Mouse (Mus musculus) hindbrain, embryonic 15.5 days (tissue): Measurements from ENCODE around the gene Igsf8. TPM values are rescaled to one million over a fixed set of nuclear protein-coding genes. Genes with fewer than 3 reads are reported as not detected.

Experiments used
- ATAC-seq: fragments of 200-750 bp; cut with Nextera tagmentation; 2 replicates; pipeline ENCODE4 v1.8.0; 2017; ENCODE audit warnings: low read depth, moderate number of reproducible peaks, moderate TSS enrichment; ENCODE audit not compliant: low FRiP score
- H3K27ac ChIP-seq: fragments of 300-500 bp; sonication (generic); replicated peaks from 2 replicates; pipeline ENCODE4 v1.5.1; 2015; ENCODE audit warnings: mild to moderate bottlenecking, inconsistent platforms
- H3K27me3 ChIP-seq: fragments of 300-500 bp; sonication (generic); 2 replicates; pipeline ENCODE4 v1.6.1; 2015; ENCODE audit warnings: control low read depth, inconsistent platforms
- H3K36me3 ChIP-seq: fragments of 300-500 bp; sonication (generic); 2 replicates; pipeline ENCODE4 v1.6.1; 2015; ENCODE audit warnings: control low read depth, inconsistent platforms
- H3K4me1 ChIP-seq: fragments of 300-500 bp; sonication (generic); replicated peaks from 2 replicates; pipeline ENCODE4 v1.6.1; 2015; ENCODE audit warnings: control low read depth, inconsistent platforms
- H3K4me2 ChIP-seq: fragments of 300-500 bp; sonication (generic); 2 replicates; pipeline ENCODE4 v1.6.1; 2015; ENCODE audit warnings: moderate library complexity, mild to moderate bottlenecking, inconsistent platforms
- H3K4me3 ChIP-seq: fragments of 300-500 bp; sonication (generic); 2 replicates; pipeline ENCODE4 v1.5.1; 2015; ENCODE audit warnings: mild to moderate bottlenecking, inconsistent platforms
- H3K9ac ChIP-seq: fragments of 300-500 bp; sonication (generic); 2 replicates; pipeline ENCODE4 v1.6.1; 2015; ENCODE audit warnings: inconsistent platforms
- H3K9me3 ChIP-seq: fragments of 300-500 bp; sonication (generic); 2 replicates; pipeline ENCODE4 v1.6.1; 2016; ENCODE audit warnings: control low read depth, inconsistent platforms
- WGBS: fragments of 180-500 bp; shearing (Covaris S2); methylation state at CpG from one replicate; pipeline ENCODE4 v1.1.7; 2015; 5-methylcytosine and 5-hydroxymethylcytosine counted together
- polyA plus RNA-seq: library from polyadenylated mRNA; unstranded; fragments of >200 nt; fragmentation: Nextera tagmentation; extraction: Ambion mirVana; gene quantifications from 2 replicates; pipeline ENCODE4 v1.2.1, GENCODE M21; 2015

Gene Igsf8
- polyA plus RNA-seq, 1 experiment from 2014 or later, result 79.0 TPM

GRCm38 (mm10) chr1:172328461-172328860 lies 67.0 kb downstream of the Igsf8 start:
- WGBS, result 83% methylated on average over 7 of the region's 7 CpGs
- Histone ChIP-seq H3K9ac (0 out of 2 replicates have a peak overlapping the region, but pooled peaks have one; percentile 10), H3K4me3 (peak overlapping the region; percentile 35), H3K27me3 (no peaks in the 10 kb centered on the region), H3K36me3 (no peaks in the 10 kb centered on the region), H3K9me3 (no peaks in the 10 kb centered on the region), H3K4me1 (peaks cover 33% of the 10 kb centered on the region), H3K4me2 (peak overlapping the region; percentile 59), H3K27ac (no peak overlapping the region)
- ATAC-seq, result no peak

GRCm38 (mm10) chr1:172329131-172329530 lies 67.7 kb downstream of the Igsf8 start, which contains the start of gene Kcnj9:
TSS of gene Kcnj9 (minus strand) at chr1:172329318.
- no peaks in the 10 kb centered on the region for H3K9me3 ChIP-seq
- 15% methylated on average over 9 of the region's 9 CpGs for WGBS
- ATAC-seq, result peak; percentile 89
- peaks cover 33% of the 10 kb centered on the region for H3K4me1 ChIP-seq
- H3K36me3 ChIP-seq, result no peaks in the 10 kb centered on the region
- no peaks in the 10 kb centered on the region for H3K27me3 ChIP-seq
- H3K27ac ChIP-seq, result peak within 1 kb of the TSS; percentile 57
- peak within 1 kb of the TSS; percentile 35 for H3K4me3 ChIP-seq
- peak within 1 kb of the TSS; percentile 10; the same call in 1 of the 2 replicates for H3K9ac ChIP-seq
- H3K4me2 ChIP-seq, result peak within 1 kb of the TSS; percentile 59

GRCm38 (mm10) chr1:172329616-172330015 lies 68.2 kb downstream of the Igsf8 start:
- Histone ChIP-seq H3K36me3 (no peaks in the 10 kb centered on the region), H3K27ac (no peak overlapping the region; the same call in 1 of the 2 replicates), H3K9ac (0 out of 2 replicates have a peak overlapping the region, but pooled peaks have one; percentile 10), H3K27me3 (no peaks in the 10 kb centered on the region), H3K4me3 (peak overlapping the region; percentile 35; the same call in 1 of the 2 replicates), H3K4me1 (peaks cover 30% of the 10 kb centered on the region), H3K9me3 (no peaks in the 10 kb centered on the region), H3K4me2 (peak overlapping the region; percentile 59)
- WGBS, result 72% methylated on average over 6 of the region's 6 CpGs
- ATAC-seq, result 0 out of 2 replicates have a peak, but pooled peaks have one; percentile 12

DNA sequence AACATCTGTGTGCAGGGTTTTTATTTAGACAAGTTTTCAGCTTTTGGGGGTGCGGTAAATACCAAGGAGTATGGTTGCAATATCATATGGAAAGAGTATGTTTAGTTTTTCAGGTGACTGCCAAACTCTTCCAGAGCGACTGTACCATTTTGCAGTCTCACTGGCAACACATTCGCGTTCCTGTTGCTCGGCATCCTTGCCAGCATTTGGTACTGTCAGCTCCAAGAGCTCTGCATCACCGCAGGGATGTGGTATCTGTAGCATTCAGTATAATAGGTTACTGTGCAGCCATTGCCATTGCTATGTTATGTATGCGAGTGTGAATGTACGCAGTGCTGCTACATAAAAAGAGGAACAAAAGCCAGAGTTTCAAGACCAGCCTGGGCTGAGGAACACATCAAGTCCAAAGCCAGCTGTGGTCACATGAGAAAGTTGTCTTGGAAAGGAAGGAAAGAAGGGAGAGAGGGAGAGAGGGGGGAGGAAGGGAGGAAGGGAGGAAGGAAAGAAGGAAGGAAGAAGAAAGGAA lies 70.0 kb downstream of the Igsf8 start:
- Histone ChIP-seq H3K9ac (no peak overlapping the region), H3K27me3 (no peaks in the 10 kb centered on the region), H3K4me3 (no peak overlapping the region), H3K36me3 (no peaks in the 10 kb centered on the region), H3K4me2 (no peak overlapping the region), H3K4me1 (peaks cover 19% of the 10 kb centered on the region), H3K27ac (no peak overlapping the region), H3K9me3 (no peaks in the 10 kb centered on the region)
- ATAC-seq, result no peak
- 56% methylated on average over 8 of the region's 8 CpGs for WGBS

DNA sequence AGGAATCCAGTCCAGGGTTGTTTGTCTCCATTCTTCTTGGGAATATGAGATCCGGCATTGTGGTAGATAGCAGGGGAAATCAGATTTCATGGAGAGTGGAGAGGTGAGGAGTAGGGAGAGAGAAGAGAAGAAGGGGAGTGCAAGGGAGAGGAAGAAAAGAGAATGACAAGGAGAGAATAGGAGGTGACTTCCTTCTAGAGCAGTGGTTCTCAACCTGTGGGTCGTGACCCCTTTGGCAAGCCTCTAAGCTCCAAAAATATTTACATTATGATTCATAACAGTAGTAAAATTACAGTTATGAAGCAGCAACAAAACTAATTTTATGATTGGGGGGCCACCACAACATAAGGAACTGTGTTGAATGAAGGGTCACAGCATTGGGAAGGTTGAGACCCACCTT lies 71.5 kb downstream of the Igsf8 start:
- WGBS, result 90% methylated on average over 2 of the region's 2 CpGs
- Histone ChIP-seq H3K4me1 (peaks cover 20% of the 10 kb centered on the region), H3K4me3 (no peak overlapping the region), H3K9me3 (no peaks in the 10 kb centered on the region), H3K27me3 (no peaks in the 10 kb centered on the region), H3K4me2 (no peak overlapping the region), H3K36me3 (no peaks in the 10 kb centered on the region), H3K27ac (no peak overlapping the region), H3K9ac (no peak overlapping the region)
- no peak for ATAC-seq

GRCm38 (mm10) chr1:172333512-172333911 lies 72.1 kb downstream of the Igsf8 start:
- no peak overlapping the region for H3K27ac ChIP-seq
- peaks cover 19% of the 10 kb centered on the region for H3K4me1 ChIP-seq
- no peak overlapping the region for H3K4me3 ChIP-seq
- H3K36me3 ChIP-seq, result no peaks in the 10 kb centered on the region
- H3K27me3 ChIP-seq, result no peaks in the 10 kb centered on the region
- no peak overlapping the region for H3K9ac ChIP-seq
- ATAC-seq, result no peak
- H3K4me2 ChIP-seq, result no peak overlapping the region
- 18% methylated on average over 3 of the region's 3 CpGs for WGBS
- no peaks in the 10 kb centered on the region for H3K9me3 ChIP-seq

GRCm38 (mm10) chr1:172335804-172336203 lies 74.4 kb downstream of the Igsf8 start:
- Histone ChIP-seq H3K27ac (no peak overlapping the region), H3K4me2 (no peak overlapping the region), H3K4me3 (no peak overlapping the region), H3K4me1 (peaks cover 10% of the 10 kb centered on the region), H3K36me3 (no peaks in the 10 kb centered on the region), H3K27me3 (0 out of 2 replicates have a peak, but pooled peaks cover 2% of the 10 kb centered on the region), H3K9ac (no peak overlapping the region), H3K9me3 (no peaks in the 10 kb centered on the region)
- ATAC-seq, result no peak
- 80% methylated on average over 15 of the region's 15 CpGs for WGBS

- WGBS, result 31% methylated on average over 2 of the region's 2 CpGs
- Histone ChIP-seq H3K36me3 (no peaks in the 10 kb centered on the region), H3K4me1 (peaks cover 15% of the 10 kb centered on the region)
Measured at GRCm38 (mm10) chr1:172337411-172338185, 76.2 kb downstream of the Igsf8 start.

DNA sequence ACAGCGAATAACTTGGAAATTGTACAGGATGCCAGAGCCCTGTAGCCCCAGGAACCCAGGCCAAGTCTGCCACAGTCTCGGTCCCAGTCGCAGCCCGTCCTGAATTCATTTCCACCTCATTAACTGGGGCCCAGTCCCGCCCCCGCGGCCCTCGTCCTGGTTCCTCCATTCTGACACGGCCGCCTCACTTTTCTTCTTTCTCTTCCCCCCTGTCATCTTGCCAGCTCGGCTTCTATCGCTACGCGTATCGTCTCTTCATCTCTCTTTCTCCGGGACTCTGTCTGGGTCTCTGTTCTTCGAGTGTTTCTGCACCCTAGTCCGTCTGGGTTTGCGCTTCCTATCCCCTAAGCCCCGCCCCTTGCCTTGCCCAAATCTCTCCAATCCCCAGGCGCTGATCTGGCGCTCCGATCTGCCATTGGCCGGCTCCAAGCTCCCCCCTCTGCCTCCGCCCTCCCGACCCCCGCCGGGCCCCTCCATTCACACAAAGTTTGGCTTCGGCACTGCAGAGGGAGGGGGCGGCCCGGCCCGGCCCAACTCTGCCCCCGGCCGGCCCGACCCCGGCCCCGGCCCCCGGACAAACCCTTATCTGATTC lies 79.4 kb downstream of the Igsf8 start, which contains the start of gene Kcnj10:
Gene Kcnj10 (plus strand): TSS at position 482 of the 593 bp plus-strand sequence.
- H3K27me3 ChIP-seq, result peaks cover 10% of the 10 kb centered on the region
- no peaks in the 10 kb centered on the region for H3K9me3 ChIP-seq
- H3K36me3 ChIP-seq, result no peaks in the 10 kb centered on the region
- H3K4me1 ChIP-seq, result peaks cover 15% of the 10 kb centered on the region
- peak; percentile 87 for ATAC-seq
- WGBS, result 2% methylated on average over 38 of the region's 38 CpGs
- H3K4me2 ChIP-seq, result peak within 1 kb of the TSS; percentile 74
- H3K9ac ChIP-seq, result peak within 1 kb of the TSS; percentile 23
- peak within 1 kb of the TSS; percentile 75 for H3K27ac ChIP-seq
- peak within 1 kb of the TSS; percentile 46 for H3K4me3 ChIP-seq

More at GRCm38 (mm10) chr1:172337411-172338185, 76.2 kb downstream of the Igsf8 start:
- no peak for ATAC-seq
- H3K27ac ChIP-seq, result no peak overlapping the region
- H3K4me2 ChIP-seq, result no peak overlapping the region
- peaks cover 10% of the 10 kb centered on the region for H3K27me3 ChIP-seq
- H3K9ac ChIP-seq, result no peak overlapping the region
- no peaks in the 10 kb centered on the region for H3K9me3 ChIP-seq
- H3K4me3 ChIP-seq, result no peak overlapping the region

GRCm38 (mm10) chr1:172341386-172341785 lies 79.9 kb downstream of the Igsf8 start:
- H3K36me3 ChIP-seq, result no peaks in the 10 kb centered on the region
- WGBS, result 16% methylated on average over 10 of the region's 10 CpGs
- H3K27me3 ChIP-seq, result peaks cover 10% of the 10 kb centered on the region
- H3K9ac ChIP-seq, result peak overlapping the region; percentile 23; the same call in 1 of the 2 replicates
- ATAC-seq, result no peak
- H3K4me2 ChIP-seq, result peak overlapping the region; percentile 74
- peaks cover 15% of the 10 kb centered on the region for H3K4me1 ChIP-seq
- H3K4me3 ChIP-seq, result peak overlapping the region; percentile 46
- H3K9me3 ChIP-seq, result no peaks in the 10 kb centered on the region
- H3K27ac ChIP-seq, result peak overlapping the region; percentile 75

- H3K27ac ChIP-seq, result peak overlapping the region; percentile 75
- no peaks in the 10 kb centered on the region for H3K36me3 ChIP-seq
- H3K4me1 ChIP-seq, result peaks cover 20% of the 10 kb centered on the region
- peak overlapping the region; percentile 74 for H3K4me2 ChIP-seq
- H3K4me3 ChIP-seq, result peak overlapping the region; percentile 46
- 65% methylated on average over 3 of the region's 3 CpGs for WGBS
- ATAC-seq, result peak; percentile 91
- peaks cover 10% of the 10 kb centered on the region for H3K27me3 ChIP-seq
- H3K9me3 ChIP-seq, result no peaks in the 10 kb centered on the region
- no peak overlapping the region for H3K9ac ChIP-seq
Measured at GRCm38 (mm10) chr1:172342729-172343128, 81.3 kb downstream of the Igsf8 start.

- Histone ChIP-seq H3K27me3 (peaks cover 10% of the 10 kb centered on the region), H3K9ac (no peak overlapping the region), H3K36me3 (no peaks in the 10 kb centered on the region), H3K4me3 (no peak overlapping the region), H3K4me1 (peaks cover 16% of the 10 kb centered on the region), H3K27ac (peak overlapping the region; percentile 75), H3K4me2 (peak overlapping the region; percentile 74), H3K9me3 (no peaks in the 10 kb centered on the region)
- no peak for ATAC-seq
- WGBS, result 32% methylated on average over 3 of the region's 3 CpGs
Measured at GRCm38 (mm10) chr1:172343914-172344313, 82.5 kb downstream of the Igsf8 start.
